Mouse (Mus musculus): ENCODE results near the gene Hoxb8.

Hoxb8 gene

GRCm38 (mm10) chr11:96317608-96318367, 36.1 kb downstream of the Hoxb8 start, which contains the start of gene Hoxb4:
TSS of gene Hoxb4 (plus strand) at chr11:96318267.
- DNase-seq = no peak

DNA sequence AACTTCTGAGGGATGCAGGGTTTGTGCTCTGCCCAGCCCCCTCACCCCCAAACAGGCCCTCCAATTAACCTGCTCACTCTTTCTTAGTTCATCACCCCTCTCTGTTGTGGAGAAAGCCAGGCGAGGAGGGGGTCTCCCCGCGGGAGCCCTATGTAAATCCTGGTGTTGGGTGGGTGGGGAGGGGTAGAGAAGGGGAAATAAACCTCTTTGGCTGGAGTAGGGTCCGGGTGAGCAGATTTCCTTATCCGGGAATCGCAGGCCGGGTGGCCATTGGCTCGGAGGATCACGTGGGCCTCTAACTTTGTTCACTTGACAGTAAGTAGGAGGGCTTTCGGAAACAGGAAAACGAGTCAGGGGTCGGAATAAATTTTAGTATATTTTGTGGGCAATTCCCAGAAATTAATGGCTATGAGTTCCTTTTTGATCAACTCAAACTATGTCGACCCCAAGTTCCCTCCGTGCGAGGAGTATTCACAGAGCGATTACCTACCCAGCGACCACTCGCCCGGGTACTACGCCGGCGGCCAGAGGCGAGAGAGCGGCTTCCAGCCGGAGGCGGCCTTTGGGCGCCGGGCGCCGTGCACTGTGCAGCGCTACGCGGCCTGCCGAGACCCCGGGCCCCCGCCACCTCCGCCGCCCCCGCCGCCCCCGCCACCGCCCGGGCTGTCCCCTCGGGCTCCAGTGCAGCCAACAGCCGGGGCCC, 36.8 kb downstream of the Hoxb8 start:
- peak; percentile 50 to 60 for DNase-seq

DNA sequence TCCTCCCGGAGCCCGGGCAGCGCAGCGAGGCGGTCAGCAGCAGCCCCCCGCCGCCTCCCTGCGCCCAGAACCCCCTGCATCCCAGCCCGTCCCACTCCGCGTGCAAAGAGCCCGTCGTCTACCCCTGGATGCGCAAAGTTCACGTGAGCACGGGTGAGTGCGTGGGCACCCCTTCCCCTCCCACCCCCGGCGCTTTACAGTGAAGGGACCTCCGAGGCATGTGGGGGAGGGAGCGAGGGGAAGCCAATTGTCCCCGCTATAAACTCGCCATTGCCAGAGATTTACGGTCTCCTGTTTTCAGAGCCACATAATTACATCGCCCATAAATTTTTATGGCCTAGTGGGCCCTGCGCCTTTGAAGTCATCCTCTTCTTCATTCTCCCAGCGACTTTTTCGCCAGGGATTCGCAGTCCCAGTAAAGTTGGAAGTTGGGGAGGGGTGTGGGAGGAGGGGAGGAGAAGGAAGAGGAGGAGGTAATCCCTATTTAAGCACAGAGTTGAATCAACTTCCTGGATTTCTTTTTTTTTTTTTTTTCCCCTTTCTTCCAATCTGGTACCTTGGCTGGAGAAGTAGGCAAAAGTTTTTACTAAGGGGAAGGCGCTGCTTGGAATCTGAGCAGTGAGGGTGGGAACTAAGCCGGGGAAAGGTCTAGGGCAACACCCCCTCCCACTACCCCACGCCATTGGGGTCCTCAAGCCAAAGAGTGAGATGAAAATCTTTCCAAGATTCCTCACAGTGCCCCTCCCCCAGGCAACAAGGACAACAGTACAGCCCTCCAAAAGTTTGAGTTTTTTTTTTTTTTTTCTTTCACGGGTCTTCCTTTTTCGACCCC, 37.6 kb downstream of the Hoxb8 start:
- DNase-seq = no peak

DNA sequence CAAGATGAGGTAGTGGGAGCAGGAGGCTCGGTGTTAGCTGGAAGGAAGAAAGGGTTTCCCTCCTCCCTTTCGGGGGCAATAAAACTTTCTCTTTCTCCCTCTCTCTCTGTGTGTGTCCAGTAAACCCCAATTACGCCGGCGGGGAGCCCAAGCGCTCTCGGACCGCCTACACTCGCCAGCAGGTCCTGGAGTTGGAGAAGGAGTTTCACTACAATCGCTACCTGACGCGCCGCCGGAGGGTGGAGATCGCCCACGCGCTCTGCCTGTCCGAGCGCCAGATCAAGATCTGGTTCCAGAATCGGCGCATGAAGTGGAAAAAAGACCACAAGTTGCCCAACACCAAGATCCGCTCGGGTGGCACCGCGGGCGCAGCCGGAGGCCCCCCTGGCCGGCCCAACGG, 38.2 kb downstream of the Hoxb8 start:
- DNase-seq = no peak

DNA sequence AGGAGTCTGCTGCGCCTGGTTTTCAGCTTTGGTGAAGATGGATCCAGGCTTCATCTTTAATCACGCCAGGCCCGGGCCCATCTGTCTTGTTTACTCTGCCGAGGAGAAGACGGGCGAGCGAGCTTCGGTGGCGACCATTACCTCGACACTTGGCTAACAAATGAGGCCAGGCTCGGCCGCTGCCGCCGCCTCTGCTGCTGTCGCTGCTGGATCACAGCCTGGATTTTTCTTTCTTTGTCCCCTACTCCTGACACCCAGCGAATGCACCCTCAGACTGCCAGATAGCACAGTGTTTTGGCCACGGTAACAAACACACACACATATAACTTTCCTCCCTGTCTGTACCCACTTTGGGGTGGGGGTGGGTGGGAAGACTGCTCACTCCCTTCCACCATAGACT, 39.0 kb downstream of the Hoxb8 start:
- no peak for DNase-seq

DNA sequence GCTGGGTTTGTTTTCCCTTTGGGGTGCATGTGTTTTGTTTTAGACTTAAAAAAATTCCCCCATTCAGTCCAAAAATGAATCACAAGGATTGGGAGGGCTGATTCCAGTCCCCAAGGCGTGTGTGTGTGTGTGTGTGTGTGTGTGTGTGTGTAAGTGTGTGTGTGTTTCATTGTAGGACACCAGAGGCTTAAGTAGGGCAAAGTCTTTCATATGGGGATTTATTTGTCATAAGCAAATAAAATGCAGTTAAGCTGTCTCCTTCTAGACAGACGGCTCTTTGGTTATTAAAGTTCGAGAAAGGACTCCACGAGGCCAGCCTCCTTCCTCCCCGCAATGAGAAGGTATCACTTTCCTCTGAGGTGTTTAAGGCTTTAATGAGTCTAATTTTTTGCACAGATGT, 40.1 kb downstream of the Hoxb8 start:
- DNase-seq = no peak

DNA sequence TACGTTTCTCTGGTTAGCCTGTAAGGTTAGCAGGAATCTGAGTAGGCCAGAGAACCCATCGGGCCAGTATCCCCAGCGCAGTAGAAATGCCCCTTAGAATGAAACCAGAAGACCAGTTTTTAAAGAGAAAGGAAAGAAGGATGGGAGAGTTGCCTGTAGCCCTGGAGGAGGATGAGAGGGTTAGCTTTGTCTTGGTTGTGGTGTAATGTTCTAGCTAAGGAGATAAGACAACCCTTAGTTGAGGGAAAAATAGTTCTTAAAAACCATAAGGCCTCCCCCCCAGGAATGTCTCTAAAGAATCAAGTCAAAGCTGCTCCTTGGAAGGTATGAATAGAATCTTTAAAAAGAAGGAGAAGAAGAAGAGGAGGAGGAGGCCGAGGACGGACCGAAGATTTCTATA, 41.0 kb downstream of the Hoxb8 start:
- DNase-seq = no peak

DNA sequence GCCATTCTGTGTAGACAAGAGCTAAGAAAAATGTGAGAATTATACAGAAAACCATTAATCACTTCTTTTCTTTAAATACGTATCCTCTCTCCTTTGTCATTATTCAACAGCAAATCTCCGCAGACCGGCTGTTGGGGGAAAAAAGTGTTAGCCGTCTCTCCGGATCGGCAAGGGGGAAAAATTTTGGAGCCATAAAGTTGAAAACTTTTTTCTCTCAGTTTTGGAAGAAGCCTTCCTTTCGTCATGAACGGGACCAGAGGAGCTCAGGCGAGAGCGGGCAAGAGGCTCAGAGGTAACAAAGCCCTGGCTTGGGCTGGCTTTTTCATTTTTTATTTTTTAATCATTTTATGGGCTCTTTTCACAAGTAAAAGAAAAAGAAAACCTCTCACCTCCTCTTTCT, 41.4 kb downstream of the Hoxb8 start, which contains the start of gene Hoxb3:
TSS of gene Hoxb3 (plus strand) at position 173 of the 400 bp plus-strand sequence.
- DNase-seq = no peak

GRCm38 (mm10) chr11:96324125-96324524, 42.4 kb downstream of the Hoxb8 start:
- DNase-seq = no peak

DNA sequence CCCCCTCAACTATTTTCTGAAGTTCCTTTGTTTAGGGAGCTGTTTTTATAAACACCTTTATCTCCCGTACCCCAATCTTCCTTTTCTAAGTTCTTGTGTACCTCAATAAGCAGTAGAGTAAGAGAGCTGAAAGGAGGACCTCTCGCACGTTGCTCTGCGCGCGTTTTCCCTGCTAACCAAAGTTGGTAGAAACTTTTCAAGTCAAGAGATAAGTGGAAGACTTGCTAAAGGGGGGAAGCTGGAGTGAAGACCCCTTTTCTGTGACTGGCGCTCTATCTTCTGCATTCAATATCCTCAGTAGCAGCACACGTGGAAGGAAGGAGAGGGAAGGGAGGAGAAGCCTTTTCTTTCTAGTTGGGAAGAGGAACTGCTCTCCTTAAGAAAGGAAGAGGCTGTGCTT, 43.3 kb downstream of the Hoxb8 start:
- no peak for DNase-seq

- DNase-seq = no peak
These were observed 44.1 kb downstream of the Hoxb8 start for GRCm38 (mm10) chr11:96325747-96326212.

GRCm38 (mm10) chr11:96326705-96327104, 45.0 kb downstream of the Hoxb8 start:
- no peak for DNase-seq

- DNase-seq = no peak
These were observed 45.4 kb downstream of the Hoxb8 start for GRCm38 (mm10) chr11:96327122-96327521.

DNA sequence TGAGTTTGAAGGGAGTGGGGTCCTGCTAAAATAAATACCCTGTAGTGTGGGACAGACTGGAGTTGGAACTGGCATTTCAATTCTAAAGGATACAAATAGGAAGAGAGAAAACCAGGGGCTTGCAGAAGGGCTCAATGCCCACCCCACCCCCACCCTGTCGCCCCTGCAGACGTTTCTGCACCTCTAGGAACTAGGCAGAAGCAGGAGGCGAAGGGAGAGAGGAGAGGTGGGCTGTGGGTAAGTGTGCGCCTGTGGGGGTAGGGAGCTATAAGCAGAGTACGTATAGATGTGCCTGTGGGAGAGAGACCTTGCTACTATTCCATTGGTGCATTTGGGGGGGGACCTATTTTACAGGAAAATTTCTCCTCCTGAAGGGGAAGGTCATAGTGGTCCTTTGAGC, 46.0 kb downstream of the Hoxb8 start:
- DNase-seq = no peak

DNA sequence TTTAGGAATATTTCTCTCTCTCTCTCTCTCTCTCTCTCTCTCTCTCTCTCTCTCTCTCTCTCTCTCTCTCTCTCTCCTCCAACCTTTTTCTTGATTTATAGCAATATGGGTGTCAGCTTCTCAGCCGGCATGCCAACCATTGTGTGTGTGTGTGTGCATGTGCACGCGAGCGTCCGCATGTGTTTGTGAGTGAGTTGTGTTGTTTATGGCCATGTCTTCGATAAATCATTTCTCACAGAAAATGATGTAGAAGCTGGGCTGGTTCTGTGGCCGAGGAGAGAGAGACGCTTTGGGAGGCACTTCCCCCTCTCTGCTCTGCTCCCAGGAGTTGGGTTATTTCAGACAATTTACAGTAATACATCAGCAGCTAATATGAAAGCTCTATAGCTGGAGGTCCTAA, 46.9 kb downstream of the Hoxb8 start:
- no peak for DNase-seq

DNA sequence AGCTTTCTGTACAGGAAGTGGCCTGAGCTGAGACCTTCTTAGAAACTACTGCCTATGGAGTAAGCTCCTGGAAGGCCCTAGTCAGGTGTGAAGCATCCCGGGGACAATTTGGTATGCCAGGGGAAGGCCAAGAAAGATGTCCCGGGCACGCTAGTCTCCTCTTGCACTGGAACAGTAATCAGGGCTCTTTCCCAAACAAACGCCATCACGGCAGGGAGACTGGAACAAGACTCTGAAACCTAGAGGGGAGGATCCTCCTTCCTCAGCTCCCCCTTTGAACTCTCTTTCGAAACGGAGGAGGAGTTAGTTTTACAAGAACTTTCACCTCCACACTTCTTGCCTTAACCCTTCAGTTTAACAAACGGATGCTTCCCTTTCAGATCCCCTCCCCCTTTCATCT, 50.4 kb downstream of the Hoxb8 start:
- DNase-seq = no peak

DNA sequence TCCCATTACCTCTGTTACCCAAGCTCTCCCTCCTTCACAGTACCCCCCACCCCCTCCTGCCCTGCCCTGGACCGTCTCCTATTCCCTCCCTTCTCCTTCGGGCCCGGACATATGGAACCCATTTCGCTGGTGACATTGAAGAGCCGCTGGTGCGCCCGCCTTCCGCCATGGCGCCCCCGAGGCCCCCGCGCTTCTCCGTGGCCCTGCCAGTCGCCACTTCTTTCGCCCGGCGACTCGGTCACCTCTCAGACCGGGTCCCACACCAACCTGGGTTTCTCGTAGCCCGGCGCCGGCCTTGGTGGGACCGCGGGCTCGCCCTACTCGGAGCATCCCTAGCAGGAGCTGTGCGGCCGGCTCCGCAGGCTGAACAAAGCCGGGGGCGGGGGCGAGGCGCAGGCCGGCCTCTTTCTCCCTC, 50.9 kb downstream of the Hoxb8 start:
- no peak for DNase-seq

GRCm38 (mm10) chr11:96333241-96334001, 51.7 kb downstream of the Hoxb8 start:
- no peak for DNase-seq

DNA sequence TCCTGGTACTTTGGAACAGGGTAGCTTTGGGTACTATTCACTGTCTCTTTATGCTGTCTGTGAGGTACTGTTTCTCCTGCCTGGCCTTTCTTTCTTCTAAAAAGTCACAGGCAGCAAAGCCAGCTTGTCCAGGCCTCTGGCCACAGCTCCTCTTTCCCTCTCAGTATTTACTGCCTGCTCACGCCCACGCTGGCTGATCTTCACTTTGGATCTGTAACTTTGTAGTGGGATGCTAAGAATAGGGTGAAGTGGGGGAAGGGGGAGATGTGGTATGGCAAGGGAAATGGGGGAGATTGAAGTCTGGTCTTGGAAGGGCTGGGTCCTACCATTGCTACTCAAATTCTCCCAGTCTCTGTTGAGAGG, 52.3 kb downstream of the Hoxb8 start:
- no peak for DNase-seq

All from thymus, adult 18-20 months (tissue).